Mouse (Mus musculus) left cerebral cortex, adult 8-10 months (tissue): ENCODE results near the gene Gdap1l1. TPM values are rescaled to one million over a fixed set of nuclear protein-coding genes. Genes with fewer than 3 reads are reported as not detected.
"Not testable (repeated sequence)": the region's sequence is repeated elsewhere in the genome, so short reads cannot be mapped to it uniquely, and the experiment has no call there.

Experiments used
- DNase-seq, 2 experiments: peaks; one replicate each; pipeline ENCODE4 v3.0.0; 2022; ENCODE audit warnings: low spot score in 2 of 2
- total RNA-seq, 4 experiments: library from RNA; stranded (reverse); gene quantifications; 2 replicates each; pipeline ENCODE4 v1.2.4; 2022

Gdap1l1 gene
- total RNA-seq, 4 experiments from 2014 or later, result 61.0 to 66.6 (median 63.2) TPM

DNA sequence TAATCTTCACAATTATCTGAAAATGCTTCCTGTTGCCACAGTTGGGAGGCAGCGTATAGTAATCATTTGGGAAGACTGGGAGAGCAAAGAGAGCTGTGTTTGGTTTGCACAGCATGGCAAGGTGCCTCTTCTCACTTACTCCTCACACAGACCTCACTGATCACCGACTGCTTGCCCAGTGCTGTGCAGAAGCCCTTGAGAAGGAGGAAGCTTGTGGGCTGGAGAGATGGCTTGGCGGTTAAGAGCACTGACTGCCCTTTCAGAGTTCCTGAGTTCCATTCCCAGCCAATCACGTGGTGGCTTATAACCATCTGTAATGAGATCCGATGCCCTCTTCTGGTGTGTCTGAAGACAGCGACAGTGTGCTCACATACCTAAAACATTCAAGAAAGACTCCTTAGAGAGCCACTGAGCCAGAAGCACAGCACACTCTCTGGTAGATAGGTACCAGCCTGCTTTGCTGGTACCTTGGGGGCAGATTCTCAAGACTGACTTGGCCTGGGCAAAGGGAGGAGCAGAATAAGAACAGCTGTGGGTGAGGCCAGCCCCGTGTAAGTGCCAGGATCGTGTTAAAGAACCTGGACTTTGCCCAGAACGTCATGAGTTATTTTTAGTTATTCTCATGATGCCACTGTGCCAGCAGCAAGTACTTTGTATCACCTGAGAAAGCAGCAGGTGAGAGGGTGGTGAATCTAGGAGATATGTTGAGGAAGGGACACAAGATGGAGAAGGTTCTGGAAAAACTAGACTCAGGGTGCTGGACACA is 15.2 kb upstream of the Gdap1l1 start:
- DNase-seq, result no peak

DNA sequence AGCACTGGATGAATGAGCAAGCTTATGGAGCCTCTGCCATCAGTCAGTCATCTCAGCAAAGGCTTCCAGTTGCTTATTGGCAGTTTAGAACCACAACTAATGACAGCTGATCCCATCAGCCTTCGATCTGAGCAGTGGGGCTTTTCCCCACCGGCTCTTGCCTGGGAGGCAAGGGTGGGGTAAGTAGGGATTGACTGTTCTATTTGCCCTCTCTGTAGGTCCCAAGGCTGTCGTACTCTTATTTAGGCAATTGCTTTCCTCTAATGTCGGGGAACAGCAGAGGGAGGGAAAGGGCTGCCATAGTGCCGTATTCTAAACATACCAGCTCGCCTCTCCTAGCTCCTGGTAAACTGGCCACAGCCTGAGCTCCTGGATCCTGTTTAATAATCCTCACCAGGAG is 13.7 kb upstream of the Gdap1l1 start, which contains the start of gene Oser1:
Gene Oser1 (minus strand): TSS at position 101 of the 400 bp plus-strand sequence.
- DNase-seq, result no peak

DNA sequence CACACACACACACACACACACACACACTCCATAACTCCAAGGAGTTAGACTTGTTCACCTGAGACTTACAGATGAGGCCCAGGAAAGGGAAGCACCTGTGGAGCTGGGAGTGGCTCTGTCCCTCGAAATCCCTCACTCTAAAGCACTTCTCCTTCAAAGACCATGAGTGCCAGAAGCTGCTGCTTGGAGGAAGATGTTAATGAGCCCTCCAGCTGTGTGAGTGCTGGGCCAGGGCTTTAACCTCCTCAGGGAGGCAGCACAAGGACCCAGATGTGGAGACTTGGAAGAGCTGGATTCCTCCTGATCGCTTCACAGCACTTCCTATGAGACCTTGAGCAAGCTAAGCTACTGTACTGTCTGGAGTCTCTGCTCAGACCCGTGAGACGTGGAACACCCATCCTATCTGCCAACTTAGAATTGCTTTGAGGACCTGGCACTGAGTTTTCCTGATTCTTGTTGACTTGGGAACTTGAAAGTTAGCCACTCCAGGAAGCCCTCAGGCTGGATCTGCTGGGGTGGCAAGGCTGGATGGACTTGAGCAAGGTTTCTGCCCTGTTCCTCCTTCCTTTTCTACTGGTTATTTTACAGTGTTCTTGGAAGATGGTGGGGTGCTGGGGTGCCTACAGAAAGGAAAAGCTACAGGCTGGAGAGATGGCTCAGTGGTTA is 9.8 kb upstream of the Gdap1l1 start:
- DNase-seq, result no peak

DNA sequence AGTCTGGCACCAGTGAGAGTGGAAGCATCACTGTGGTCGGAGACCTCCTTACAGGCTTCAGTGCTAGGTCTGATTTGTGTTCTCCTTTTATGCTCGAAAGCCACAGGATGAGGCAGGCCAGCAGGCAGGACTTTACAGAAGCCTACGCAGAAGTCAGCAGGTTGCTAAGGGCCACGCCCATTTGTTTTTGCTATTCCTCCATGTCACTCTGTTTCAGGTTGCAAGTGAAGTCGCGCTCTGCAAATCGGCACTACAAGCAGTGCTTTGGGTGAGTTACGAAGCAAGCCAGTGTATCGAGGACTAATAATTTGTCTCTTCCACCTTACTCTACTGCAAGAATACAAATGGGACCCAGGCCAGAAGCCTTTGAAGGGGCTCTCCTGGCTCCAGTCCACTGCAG is 7.0 kb upstream of the Gdap1l1 start:
- no peak for DNase-seq

- DNase-seq, result no peak
Observed at GRCm38 (mm10) chr2:163433971-163434370, 4.3 kb upstream of the Gdap1l1 start.

GRCm38 (mm10) chr2:163437800-163438199 is 476 bp upstream of the Gdap1l1 start:
- no peak for DNase-seq

DNA sequence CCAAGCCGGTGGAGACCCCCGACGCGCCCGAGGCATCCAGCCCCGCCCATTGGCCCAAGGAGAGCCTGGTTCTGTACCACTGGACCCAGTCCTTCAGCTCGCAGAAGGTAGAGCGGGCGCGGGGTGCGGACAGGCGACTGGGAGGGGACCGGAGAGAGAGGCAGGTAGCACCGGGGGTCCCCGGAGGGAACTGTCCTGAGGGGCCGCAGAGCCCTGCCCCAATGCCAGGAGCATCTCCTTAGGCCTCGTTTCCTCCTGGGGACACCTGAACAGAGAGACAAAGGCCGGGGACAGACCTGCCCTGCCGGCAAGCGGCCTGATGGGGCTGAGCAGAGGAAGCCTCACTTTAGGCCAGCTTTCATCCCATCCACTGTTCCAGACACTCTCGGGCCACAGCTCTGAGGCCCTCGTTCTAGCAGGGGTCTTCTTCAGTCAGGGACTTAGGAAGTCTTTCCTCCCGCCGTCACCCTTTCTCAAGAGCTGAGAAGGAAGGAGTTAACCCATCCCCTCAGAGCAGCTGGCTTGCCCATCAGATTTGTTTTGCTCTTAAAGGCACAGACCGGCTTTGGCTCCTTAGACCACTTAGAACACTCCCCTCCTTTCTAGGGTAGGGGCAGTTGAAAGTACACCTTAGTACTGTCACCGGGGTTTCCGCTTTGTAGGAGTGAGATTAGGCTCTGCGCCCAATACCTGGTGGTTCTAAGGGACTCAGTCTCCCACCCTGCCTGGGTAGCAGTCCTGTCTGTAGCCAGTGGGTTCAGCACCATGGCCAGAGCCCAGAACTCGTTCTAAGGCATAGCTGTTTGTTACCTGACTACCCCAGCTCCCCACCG is 559 bp downstream of the Gdap1l1 start:
- no peak for DNase-seq

- DNase-seq, result no peak
Observed at GRCm38 (mm10) chr2:163439488-163439887, 1.2 kb downstream of the Gdap1l1 start.

- DNase-seq, result no peak
Observed at GRCm38 (mm10) chr2:163443543-163443942, 5.3 kb downstream of the Gdap1l1 start.

GRCm38 (mm10) chr2:163444017-163444416 is 5.7 kb downstream of the Gdap1l1 start:
- DNase-seq, result no peak

DNA sequence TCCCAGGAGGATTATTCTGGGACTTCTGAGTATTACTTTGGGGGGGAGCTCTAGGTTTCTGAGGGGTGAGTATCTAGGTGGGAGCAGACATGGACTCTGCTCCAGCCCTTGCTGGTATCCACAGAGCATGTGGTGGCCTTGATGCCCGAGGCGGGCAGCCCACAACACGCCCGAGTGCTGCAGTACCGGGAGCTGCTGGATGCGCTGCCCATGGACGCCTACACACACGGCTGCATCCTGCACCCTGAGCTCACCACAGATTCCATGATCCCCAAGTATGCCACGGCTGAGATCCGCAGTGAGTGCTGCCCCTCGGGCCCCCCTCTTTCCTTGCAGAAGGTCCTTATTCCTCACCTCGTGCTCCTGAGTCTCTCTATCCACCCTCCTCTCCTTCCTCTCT is 9.1 kb downstream of the Gdap1l1 start:
- DNase-seq, result no peak

DNA sequence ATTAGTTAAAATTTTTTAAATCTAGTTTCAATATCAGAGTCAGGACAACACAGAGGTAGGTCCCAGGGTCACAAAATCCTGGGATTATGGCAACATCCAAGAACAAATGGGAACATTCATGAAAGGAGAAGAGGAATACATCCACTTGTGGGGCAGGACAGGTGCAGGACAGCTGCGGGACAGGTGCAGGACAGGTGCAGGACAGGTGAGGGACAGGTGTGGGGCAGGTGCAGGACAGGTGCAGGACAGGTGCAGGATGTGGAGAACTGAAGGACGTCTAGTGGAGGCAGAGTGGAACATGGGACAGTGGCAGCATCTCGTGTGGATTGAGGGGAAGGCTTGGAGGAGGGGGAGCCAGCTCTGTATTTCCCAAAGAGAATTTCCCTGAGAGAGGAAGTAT is 11.0 kb downstream of the Gdap1l1 start:
- DNase-seq, result no peak

GRCm38 (mm10) chr2:163450668-163451295 is 12.5 kb downstream of the Gdap1l1 start:
- DNase-seq, result peak in 1 of 2 experiments; percentile 69

GRCm38 (mm10) chr2:163452738-163453137 is 14.5 kb downstream of the Gdap1l1 start:
- no peak for DNase-seq

GRCm38 (mm10) chr2:163453378-163453777 is 15.1 kb downstream of the Gdap1l1 start:
- DNase-seq, result no peak

DNA sequence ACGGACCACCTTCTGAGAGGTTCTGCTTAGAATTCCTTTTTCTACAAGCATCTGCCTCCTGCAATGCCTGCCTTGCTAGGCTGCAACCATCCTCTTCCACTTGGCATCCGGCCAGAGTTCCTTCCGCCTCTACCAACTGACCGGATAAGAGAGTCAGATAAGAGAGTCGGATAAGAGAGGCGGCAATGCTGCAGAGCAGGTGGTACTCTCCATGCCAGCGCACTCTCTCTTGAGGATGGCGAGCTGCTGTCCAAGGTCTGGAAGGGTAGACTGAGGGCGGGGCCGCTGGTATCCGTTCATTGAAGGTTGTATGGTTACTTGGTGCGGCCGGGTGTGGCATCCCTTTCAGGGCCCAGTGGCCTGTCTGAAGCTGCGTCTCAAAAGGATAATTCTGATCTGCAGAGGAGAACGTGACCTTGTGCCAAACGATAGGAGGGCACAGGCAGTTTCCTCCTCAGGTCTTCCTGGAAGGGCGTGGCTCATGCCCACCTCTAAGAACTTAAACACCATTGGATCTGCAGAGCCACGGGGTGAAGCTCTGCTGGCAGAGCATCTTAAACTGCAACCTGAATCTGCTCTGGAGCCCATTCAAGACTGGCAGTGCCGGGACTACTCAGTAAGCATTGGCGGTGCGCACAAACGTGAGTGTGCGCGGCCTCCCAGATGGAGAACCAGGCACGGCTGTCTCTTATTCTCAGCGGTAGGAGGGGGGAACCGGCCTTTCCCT is 20.4 kb downstream of the Gdap1l1 start:
- DNase-seq, result no peak

GRCm38 (mm10) chr2:163459380-163459779 is 21.1 kb downstream of the Gdap1l1 start:
- no peak for DNase-seq

- no peak for DNase-seq
Observed at GRCm38 (mm10) chr2:163460622-163461021, 22.3 kb downstream of the Gdap1l1 start.

- DNase-seq, result not testable (repeated sequence)
Observed at GRCm38 (mm10) chr2:163461307-163461706, 23.0 kb downstream of the Gdap1l1 start.

DNA sequence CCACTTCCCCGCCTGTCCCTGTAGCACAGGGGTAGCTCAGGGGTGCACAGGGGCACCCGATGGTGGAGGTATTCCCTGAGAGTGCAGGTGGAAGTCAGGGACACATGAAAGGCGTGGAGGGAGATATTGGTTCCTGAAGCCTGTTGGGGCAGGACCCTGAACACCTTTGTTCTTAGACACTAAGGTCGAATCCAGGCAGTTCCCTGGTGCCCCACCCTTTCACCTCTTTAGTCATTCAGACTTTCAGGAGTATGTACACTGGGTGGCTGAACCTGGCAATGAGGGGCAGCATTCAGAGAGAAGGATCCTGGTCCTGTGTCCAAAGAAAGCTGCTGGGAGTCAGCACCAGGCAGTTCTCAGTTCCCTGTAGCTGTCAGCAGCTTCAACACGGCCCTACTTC is 24.1 kb downstream of the Gdap1l1 start:
- no peak for DNase-seq

GRCm38 (mm10) chr2:163462801-163463200 is 24.5 kb downstream of the Gdap1l1 start:
- DNase-seq, result no peak
